Mouse (Mus musculus): ENCODE data around the gene Zfp651.

Zfp651 gene

GRCm38 (mm10) chr9:121759091-121760081, at the start of gene Zfp651:
Zfp651 (plus strand) TSS chr9:121759330.
- in situ Hi-C loops (cut with MboI; ENCODE audit: unreplicated experiment in 2 of 2), result no loop called here

- in situ Hi-C loops (cut with MboI; ENCODE audit: unreplicated experiment in 2 of 2), result loop anchor here in 1 of 2 experiments (5.0 to 25.0 kb wide), 5 partner anchors 38 to 1777 kb away; partner anchors contain the start of genes 1110059G10Rik, Kif15, Limd1 and Pomgnt2
Observed at GRCm38 (mm10) chr9:121709898-121710583, 49.1 kb upstream of the Zfp651 start, which contains the start of gene Ss18l2. Ss18l2 (plus strand) TSS chr9:121710329.

- in situ Hi-C loops (cut with MboI; ENCODE audit: unreplicated experiment in 2 of 2), result loop anchor here in 1 of 2 experiments (25.0 kb wide), 4 partner anchors 277 to 1777 kb away; partner anchors contain the start of genes 1110059G10Rik, Kif15, Limd1 and Pomgnt2
Observed at GRCm38 (mm10) chr9:121710584-121710975, 48.5 kb upstream of the Zfp651 start.

GRCm38 (mm10) chr9:121717048-121717447, 42.1 kb upstream of the Zfp651 start:
- in situ Hi-C loops (cut with MboI; ENCODE audit: unreplicated experiment in 2 of 2), result loop anchor here in 1 of 2 experiments (25.0 kb wide), 4 partner anchors 270 to 1770 kb away; partner anchors contain the start of genes 1110059G10Rik, Kif15, Limd1 and Pomgnt2

GRCm38 (mm10) chr9:121718070-121718705, 40.9 kb upstream of the Zfp651 start:
- in situ Hi-C loops (cut with MboI; ENCODE audit: unreplicated experiment in 2 of 2), result loop anchor here in 1 of 2 experiments (25.0 kb wide), 4 partner anchors 269 to 1769 kb away; partner anchors contain the start of genes 1110059G10Rik, Kif15, Limd1 and Pomgnt2

- in situ Hi-C loops (cut with MboI; ENCODE audit: unreplicated experiment in 2 of 2), result loop anchor here in 1 of 2 experiments (25.0 kb wide), 4 partner anchors 268 to 1768 kb away; partner anchors contain the start of genes 1110059G10Rik, Kif15, Limd1 and Pomgnt2
Observed at GRCm38 (mm10) chr9:121718792-121719318, 40.3 kb upstream of the Zfp651 start, which contains the start of gene Nktr. Nktr (plus strand) TSS chr9:121719169.

GRCm38 (mm10) chr9:121719347-121720331, 39.5 kb upstream of the Zfp651 start:
- in situ Hi-C loops (cut with MboI; ENCODE audit: unreplicated experiment in 2 of 2), result loop anchor here in 1 of 2 experiments (25.0 kb wide), 4 partner anchors 268 to 1768 kb away; partner anchors contain the start of genes 1110059G10Rik, Kif15, Limd1 and Pomgnt2

- in situ Hi-C loops (cut with MboI; ENCODE audit: unreplicated experiment in 2 of 2), result no loop called here
Observed at GRCm38 (mm10) chr9:121740490-121740889, 18.6 kb upstream of the Zfp651 start.

- in situ Hi-C loops (cut with MboI; ENCODE audit: unreplicated experiment in 2 of 2), result no loop called here
Observed at GRCm38 (mm10) chr9:121741168-121741567, 18.0 kb upstream of the Zfp651 start.

GRCm38 (mm10) chr9:121744051-121744450, 15.1 kb upstream of the Zfp651 start:
- in situ Hi-C loops (cut with MboI; ENCODE audit: unreplicated experiment in 2 of 2), result no loop called here

GRCm38 (mm10) chr9:121752774-121753173, 6.4 kb upstream of the Zfp651 start:
- in situ Hi-C loops (cut with MboI; ENCODE audit: unreplicated experiment in 2 of 2), result no loop called here

- in situ Hi-C loops (cut with MboI; ENCODE audit: unreplicated experiment in 2 of 2), result no loop called here
Observed at GRCm38 (mm10) chr9:121754624-121755023, 4.5 kb upstream of the Zfp651 start.

GRCm38 (mm10) chr9:121756785-121757184, 2.3 kb upstream of the Zfp651 start:
- in situ Hi-C loops (cut with MboI; ENCODE audit: unreplicated experiment in 2 of 2), result no loop called here

GRCm38 (mm10) chr9:121757432-121757831, 1.7 kb upstream of the Zfp651 start:
- in situ Hi-C loops (cut with MboI; ENCODE audit: unreplicated experiment in 2 of 2), result no loop called here

- in situ Hi-C loops (cut with MboI; ENCODE audit: unreplicated experiment in 2 of 2), result no loop called here
Observed at GRCm38 (mm10) chr9:121757835-121758814, 1.0 kb upstream of the Zfp651 start.

- in situ Hi-C loops (cut with MboI; ENCODE audit: unreplicated experiment in 2 of 2), result no loop called here
Observed at GRCm38 (mm10) chr9:121760271-121761090, 1.4 kb downstream of the Zfp651 start.
